Mouse (Mus musculus) embryo, embryonic 9.5 days (tissue): ENCODE results near the gene Tmem108.
"Not testable (repeated sequence)": the region's sequence is repeated elsewhere in the genome, so short reads cannot be mapped to it uniquely, and the experiment has no call there.

ENCODE experiments used
- DNase-seq: peaks from one replicate; pipeline ENCODE4 v3.0.0-alpha.2; 2017; ENCODE audit errors: extremely low spot score

The Tmem108 gene

GRCm38 (mm10) chr9:103679234-103679633, 82.4 kb downstream of the Tmem108 start:
- no peak for DNase-seq

GRCm38 (mm10) chr9:103678531-103679060, 83.0 kb downstream of the Tmem108 start:
- DNase-seq = no peak

GRCm38 (mm10) chr9:103677811-103678210, 83.8 kb downstream of the Tmem108 start:
- DNase-seq = no peak

- DNase-seq = no peak
Observed at GRCm38 (mm10) chr9:103675721-103676480, 85.7 kb downstream of the Tmem108 start.

GRCm38 (mm10) chr9:103672881-103673280, 88.8 kb downstream of the Tmem108 start:
- DNase-seq = no peak

GRCm38 (mm10) chr9:103670592-103671113, 91.0 kb downstream of the Tmem108 start:
- not testable (repeated sequence) for DNase-seq

- no peak for DNase-seq
Observed at GRCm38 (mm10) chr9:103668830-103669229, 92.8 kb downstream of the Tmem108 start.

GRCm38 (mm10) chr9:103665817-103666216, 95.8 kb downstream of the Tmem108 start:
- DNase-seq = no peak

- DNase-seq = no peak
Observed at GRCm38 (mm10) chr9:103664151-103664550, 97.5 kb downstream of the Tmem108 start.

GRCm38 (mm10) chr9:103661873-103662272, 99.8 kb downstream of the Tmem108 start:
- DNase-seq = no peak

GRCm38 (mm10) chr9:103657981-103658380, 103.7 kb downstream of the Tmem108 start:
- DNase-seq = no peak

GRCm38 (mm10) chr9:103657183-103657975, 104.3 kb downstream of the Tmem108 start:
- DNase-seq = no peak

GRCm38 (mm10) chr9:103653995-103654587, 107.5 kb downstream of the Tmem108 start:
- peak; percentile 55 for DNase-seq

- DNase-seq = no peak
Observed at GRCm38 (mm10) chr9:103652127-103652882, 109.3 kb downstream of the Tmem108 start.

- no peak for DNase-seq
Observed at GRCm38 (mm10) chr9:103646605-103647004, 115.0 kb downstream of the Tmem108 start.

GRCm38 (mm10) chr9:103645724-103646123, 115.9 kb downstream of the Tmem108 start:
- no peak for DNase-seq

GRCm38 (mm10) chr9:103642300-103642699, 119.3 kb downstream of the Tmem108 start:
- no peak for DNase-seq

GRCm38 (mm10) chr9:103641340-103641739, 120.3 kb downstream of the Tmem108 start:
- DNase-seq = no peak

- no peak for DNase-seq
Observed at GRCm38 (mm10) chr9:103639413-103639812, 122.2 kb downstream of the Tmem108 start.

GRCm38 (mm10) chr9:103637451-103637850, 124.2 kb downstream of the Tmem108 start:
- DNase-seq = no peak

GRCm38 (mm10) chr9:103636847-103637246, 124.8 kb downstream of the Tmem108 start:
- DNase-seq = no peak
